In genomic region chr4:81023436-81023983, GRCm38 (mm10) we compare ENCODE assay signal across 25 mouse cellular contexts.
A peak's percentile ranks its signal among the peaks of the same experiment; 100 is the strongest.
DNase-seq lines count a peak whose midpoint lies in the region; ATAC-seq and TF ChIP-seq lines count a peak whose summit lies in the region.
"Had no signal": no experiment of that assay in that cellular context is flagged by ENCODE, and none has a peak within 500 bp of the region (broad histone marks: within the 10 kb centered on the region; RNA-seq: fewer than 3 reads in every experiment).

No protein-coding gene starts in this region.

- no peaks in the 10 kb centered on the region for H3K36me3 ChIP-seq in heart, embryonic 11.5 days (ENCODE audit: control insufficient read depth, insufficient read depth, low read length)
- no peaks in the 10 kb centered on the region for H3K36me3 ChIP-seq in kidney, postnatal 0 days (ENCODE audit: insufficient read depth, low read length)
- H3K36me3 ChIP-seq in ES-Bruce4 (ENCODE audit: control insufficient read depth, insufficient read depth, low read length, poor library complexity, severe bottlenecking), result no peaks in the 10 kb centered on the region
- H3K36me3 ChIP-seq: forebrain, embryonic 12.5 days; heart, embryonic 13.5 days; limb, embryonic 15.5 days; liver, embryonic 15.5 days; neural tube, embryonic 15.5 days had no signal

- TF ChIP-seq EP300 in ES-Bruce4 (IDR thresholded peaks at IDR 0.05; ENCODE audit: insufficient read depth, low read depth, low read length), result peak; percentile 59; the same call in 1 of the 2 replicates

- WGBS in heart, embryonic 11.5 days (ENCODE audit: insufficient replicate concordance), result 61% methylated on average over 14 of the region's 14 CpGs
- 44% methylated on average over 14 of the region's 14 CpGs for WGBS in kidney, postnatal 0 days

- H3K4me3 ChIP-seq in heart, embryonic 11.5 days (ENCODE audit: low read depth, low read length), result no peak overlapping the region
- no peak overlapping the region for H3K4me3 ChIP-seq in kidney, postnatal 0 days (replicated peaks; ENCODE audit: low read depth, low read length)
- H3K4me3 ChIP-seq in ES-Bruce4 (ENCODE audit: low read depth, low read length), result no peak overlapping the region
- H3K4me3 ChIP-seq: forebrain, embryonic 12.5 days; heart, embryonic 13.5 days; limb, embryonic 15.5 days; liver, embryonic 15.5 days; neural tube, embryonic 15.5 days had no signal

- TF ChIP-seq CTCF in kidney, postnatal 0 days (IDR thresholded peaks at IDR 0.05; ENCODE audit: low read depth), result no peak
- TF ChIP-seq CTCF in ES-Bruce4 (IDR thresholded peaks at IDR 0.05; ENCODE audit: low read depth, low read length), result no peak

- H3K4me1 ChIP-seq in heart, embryonic 11.5 days (ENCODE audit: control insufficient read depth, insufficient read depth, low read length), result no peaks in the 10 kb centered on the region
- H3K4me1 ChIP-seq in kidney, postnatal 0 days (replicated peaks; ENCODE audit: insufficient read depth, low read length), result no peaks in the 10 kb centered on the region
- no peaks in the 10 kb centered on the region for H3K4me1 ChIP-seq in ES-Bruce4 (ENCODE audit: control insufficient read depth, insufficient read depth, low read length)
- H3K4me1 ChIP-seq: forebrain, embryonic 12.5 days; heart, embryonic 13.5 days; limb, embryonic 15.5 days; liver, embryonic 15.5 days; neural tube, embryonic 15.5 days had no signal

- H3K9ac ChIP-seq in heart, embryonic 11.5 days (ENCODE audit: low read depth, low read length), result no peak overlapping the region
- H3K9ac ChIP-seq in kidney, postnatal 0 days (ENCODE audit: low read depth, low read length), result no peak overlapping the region
- H3K9ac ChIP-seq in ES-Bruce4 (ENCODE audit: low read depth, poor library complexity, severe bottlenecking), result no peak overlapping the region
- H3K9ac ChIP-seq: forebrain, embryonic 12.5 days; heart, embryonic 13.5 days; limb, embryonic 15.5 days; liver, embryonic 15.5 days; neural tube, embryonic 15.5 days had no signal

- no peaks in the 10 kb centered on the region for H3K9me3 ChIP-seq in heart, embryonic 11.5 days (replicated peaks; ENCODE audit: control insufficient read depth, low read length)
- no peaks in the 10 kb centered on the region for H3K9me3 ChIP-seq in kidney, postnatal 0 days (replicated peaks; ENCODE audit: low read length)
- no peaks in the 10 kb centered on the region for H3K9me3 ChIP-seq in ES-Bruce4 (replicated peaks; ENCODE audit: control insufficient read depth, insufficient read depth, low read length, poor library complexity, severe bottlenecking)
- H3K9me3 ChIP-seq: forebrain, embryonic 12.5 days; heart, embryonic 13.5 days; limb, embryonic 15.5 days; liver, embryonic 15.5 days; neural tube, embryonic 15.5 days had no signal

- DNase-seq in heart, adult 18-20 months, result peak; percentile 11 to 14
- DNase-seq in kidney, postnatal 0 days (ENCODE audit: low spot score), result peak; percentile 41
- DNase-seq in kidney, adult 18-20 months, result no peak
- peak; percentile 68 for DNase-seq in ZHBTc4 (ENCODE audit: low read depth, low spot score)
- DNase-seq: adrenal gland, postnatal 14 days; cerebellum, adult 11 months; cerebellum, postnatal 10 days; gastrocnemius, postnatal 10 days; layer of hippocampus, postnatal 36 days; midbrain, embryonic 14.5 days; right cerebral cortex, postnatal 14 days; spleen, adult 18-20 months had no signal

- H3K4me2 ChIP-seq in heart, embryonic 11.5 days, result no peak overlapping the region
- 0 out of 2 replicates have a peak overlapping the region, but pooled peaks have one; percentile 4 for H3K4me2 ChIP-seq in kidney, postnatal 0 days (ENCODE audit: low read length)
- H3K4me2 ChIP-seq: forebrain, embryonic 12.5 days; heart, embryonic 13.5 days; limb, embryonic 15.5 days; liver, embryonic 15.5 days; neural tube, embryonic 15.5 days had no signal

- H3K27ac ChIP-seq in heart, embryonic 11.5 days (ENCODE audit: low read depth, low read length), result no peak overlapping the region
- H3K27ac ChIP-seq in kidney, postnatal 0 days, result no peak overlapping the region
- no peak overlapping the region for H3K27ac ChIP-seq in ES-Bruce4 (ENCODE audit: insufficient read depth, low read length)
- H3K27ac ChIP-seq: forebrain, embryonic 12.5 days; heart, embryonic 13.5 days; hindbrain, postnatal 0 days; limb, embryonic 15.5 days; liver, embryonic 15.5 days; neural tube, embryonic 15.5 days had no signal

- no peaks in the 10 kb centered on the region for H3K27me3 ChIP-seq in heart, embryonic 11.5 days (ENCODE audit: control insufficient read depth, insufficient read depth, low read length)
- H3K27me3 ChIP-seq in kidney, postnatal 0 days (ENCODE audit: insufficient read depth, low read length), result no peaks in the 10 kb centered on the region
- H3K27me3 ChIP-seq in ES-Bruce4 (ENCODE audit: control insufficient read depth, insufficient read depth, low read length, poor library complexity, severe bottlenecking), result no peaks in the 10 kb centered on the region
- H3K27me3 ChIP-seq: forebrain, embryonic 12.5 days; heart, embryonic 13.5 days; limb, embryonic 15.5 days; liver, embryonic 15.5 days; neural tube, embryonic 15.5 days had no signal

- no peak for ATAC-seq in heart, embryonic 11.5 days (replicated peaks; ENCODE audit: insufficient number of reproducible peaks, low FRiP score, low TSS enrichment)
- no peak for ATAC-seq in kidney, postnatal 0 days (replicated peaks; ENCODE audit: low FRiP score, low read depth)
- no peak for ATAC-seq in megakaryocyte, adult 5-6 weeks (ENCODE audit: poor library complexity, severe bottlenecking)
- no peak for ATAC-seq in CD4-positive, CD25-positive, alpha-beta regulatory T cell, adult 4 months
- ATAC-seq: activated CD4-positive, CD25-positive, alpha-beta regulatory T cell, adult 4 months; hindbrain, postnatal 0 days; intestine, postnatal 0 days; lung, postnatal 0 days had no signal

- TF ChIP-seq POLR2A in ES-Bruce4 (IDR thresholded peaks at IDR 0.05; ENCODE audit: insufficient read depth, low read length), result no peak
